Mouse (Mus musculus): Measurements from ENCODE around the gene Wbp11. TPM values are rescaled to one million over a fixed set of nuclear protein-coding genes. Genes with fewer than 3 reads are reported as not detected.

The Wbp11 gene
- polyA plus RNA-seq, 1 experiment: 28.3 TPM

DNA sequence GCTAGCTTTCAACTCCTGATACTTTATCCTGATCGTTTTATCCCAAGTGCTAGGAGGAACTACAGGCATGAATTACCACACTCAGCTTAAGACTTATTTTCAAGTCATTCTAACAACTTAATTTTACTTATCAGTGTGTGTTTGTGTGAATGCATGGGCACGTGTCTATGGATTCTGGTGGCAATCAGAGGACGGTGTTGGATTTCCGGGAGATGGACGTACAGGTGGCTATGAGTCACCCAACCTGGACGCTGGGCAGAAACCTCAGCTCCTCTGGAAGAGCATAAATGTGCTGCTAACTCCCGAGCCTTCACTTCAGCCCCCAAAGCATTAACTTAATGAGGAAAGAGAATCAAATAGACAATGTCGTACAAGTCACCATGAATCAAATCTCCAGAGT is 3.0 kb downstream of the Wbp11 start:
- H3K4me1 ChIP-seq (ENCODE audit: control insufficient read depth, insufficient read depth, low read length): peaks cover 4% of the 10 kb centered on the region
- no peak overlapping the region for H3K27ac ChIP-seq (ENCODE audit: insufficient read depth, low read depth, low read length)
- H3K4me3 ChIP-seq (ENCODE audit: insufficient read depth, low read depth, low read length): no peak overlapping the region
- peaks cover 5% of the 10 kb centered on the region; the same call in 1 of the 2 replicates for H3K36me3 ChIP-seq (ENCODE audit: control insufficient read depth, insufficient read depth, low read length)
- 84% methylated on average over 8 of the region's 8 CpGs for WGBS
- TF ChIP-seq CTCF (conservative IDR thresholded peaks at IDR 0.05; ENCODE audit: insufficient read depth, insufficient read length, low read depth, low read length): no peak
- TF ChIP-seq POLR2A (IDR thresholded peaks at IDR 0.05; ENCODE audit: low read depth, low read length): no peak
- H3K27me3 ChIP-seq (replicated peaks; ENCODE audit: control insufficient read depth, insufficient read depth, low read length): no peaks in the 10 kb centered on the region
- DNase-seq: no peak

DNA sequence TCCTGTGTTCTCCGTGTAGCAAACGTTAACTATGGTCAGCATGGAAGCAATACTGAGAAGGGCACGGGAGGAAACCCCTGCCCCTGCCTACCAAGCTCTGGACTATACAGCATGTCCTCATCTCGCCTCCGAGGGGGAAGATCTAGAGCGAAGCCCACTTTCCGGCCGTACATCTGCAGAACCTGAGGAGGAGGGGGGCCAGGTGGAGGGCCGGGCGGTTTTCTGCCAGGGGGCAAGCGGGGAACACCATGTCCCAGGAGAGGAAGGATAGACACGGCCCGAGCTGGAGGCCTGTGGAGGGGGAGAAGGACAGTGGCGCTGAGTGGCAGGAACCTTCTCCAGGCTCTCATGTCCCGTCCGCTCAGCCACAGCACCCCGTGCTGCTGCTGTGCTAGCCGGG is 6.9 kb downstream of the Wbp11 start:
- Histone ChIP-seq H3K36me3 (ENCODE audit: control insufficient read depth, insufficient read depth, low read length) (peaks cover 6% of the 10 kb centered on the region), H3K27ac (ENCODE audit: insufficient read depth, low read depth, low read length) (no peak overlapping the region), H3K27me3 (replicated peaks; ENCODE audit: control insufficient read depth, insufficient read depth, low read length) (no peaks in the 10 kb centered on the region), H3K4me1 (ENCODE audit: control insufficient read depth, insufficient read depth, low read length) (no peaks in the 10 kb centered on the region), H3K4me3 (ENCODE audit: insufficient read depth, low read depth, low read length) (no peak overlapping the region)
- TF ChIP-seq CTCF (conservative IDR thresholded peaks at IDR 0.05; ENCODE audit: insufficient read depth, insufficient read length, low read depth, low read length) (no peak), POLR2A (IDR thresholded peaks at IDR 0.05; ENCODE audit: low read depth, low read length) (no peak)
- 93% methylated on average over 18 of the region's 18 CpGs for WGBS
- no peak for DNase-seq

DNA sequence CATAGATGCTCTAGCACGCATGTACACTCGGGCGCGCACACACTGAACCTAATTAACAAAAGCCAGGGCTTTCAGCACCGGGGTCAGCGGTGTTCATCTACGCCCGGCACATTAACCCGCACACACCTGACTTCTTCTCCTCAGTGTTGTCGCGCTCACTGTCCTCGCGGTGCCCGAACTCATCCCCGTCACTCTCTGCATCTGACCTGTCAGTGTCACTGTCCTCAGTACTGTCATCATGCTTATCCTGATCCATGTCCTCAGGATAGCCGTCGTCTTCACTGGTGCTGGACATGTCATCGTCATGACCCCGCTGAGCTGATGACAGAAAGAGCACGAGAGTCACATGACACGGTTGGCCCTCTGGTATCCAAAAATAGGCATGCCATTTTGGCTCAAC is 7.7 kb downstream of the Wbp11 start:
- no peaks in the 10 kb centered on the region for H3K27me3 ChIP-seq (replicated peaks; ENCODE audit: control insufficient read depth, insufficient read depth, low read length)
- no peak for TF ChIP-seq POLR2A (IDR thresholded peaks at IDR 0.05; ENCODE audit: low read depth, low read length)
- TF ChIP-seq CTCF (conservative IDR thresholded peaks at IDR 0.05; ENCODE audit: insufficient read depth, insufficient read length, low read depth, low read length): no peak
- WGBS: 95% methylated on average over 21 of the region's 21 CpGs
- peaks cover 9% of the 10 kb centered on the region for H3K36me3 ChIP-seq (ENCODE audit: control insufficient read depth, insufficient read depth, low read length)
- no peak overlapping the region for H3K4me3 ChIP-seq (ENCODE audit: insufficient read depth, low read depth, low read length)
- no peaks in the 10 kb centered on the region for H3K4me1 ChIP-seq (ENCODE audit: control insufficient read depth, insufficient read depth, low read length)
- no peak for DNase-seq
- H3K27ac ChIP-seq (ENCODE audit: insufficient read depth, low read depth, low read length): no peak overlapping the region

- DNase-seq: no peak
- Histone ChIP-seq H3K4me3 (ENCODE audit: insufficient read depth, low read depth, low read length) (no peak overlapping the region), H3K4me1 (ENCODE audit: control insufficient read depth, insufficient read depth, low read length) (no peaks in the 10 kb centered on the region), H3K27ac (ENCODE audit: insufficient read depth, low read depth, low read length) (no peak overlapping the region), H3K27me3 (replicated peaks; ENCODE audit: control insufficient read depth, insufficient read depth, low read length) (no peaks in the 10 kb centered on the region), H3K36me3 (ENCODE audit: control insufficient read depth, insufficient read depth, low read length) (peaks cover 6% of the 10 kb centered on the region)
- no peak for TF ChIP-seq POLR2A (IDR thresholded peaks at IDR 0.05; ENCODE audit: low read depth, low read length)
- TF ChIP-seq CTCF (conservative IDR thresholded peaks at IDR 0.05; ENCODE audit: insufficient read depth, insufficient read length, low read depth, low read length): no peak
- WGBS: 89% methylated on average over 3 of the region's 3 CpGs
Measured at GRCm38 (mm10) chr6:136817549-136817948, 10.5 kb downstream of the Wbp11 start.

DNA sequence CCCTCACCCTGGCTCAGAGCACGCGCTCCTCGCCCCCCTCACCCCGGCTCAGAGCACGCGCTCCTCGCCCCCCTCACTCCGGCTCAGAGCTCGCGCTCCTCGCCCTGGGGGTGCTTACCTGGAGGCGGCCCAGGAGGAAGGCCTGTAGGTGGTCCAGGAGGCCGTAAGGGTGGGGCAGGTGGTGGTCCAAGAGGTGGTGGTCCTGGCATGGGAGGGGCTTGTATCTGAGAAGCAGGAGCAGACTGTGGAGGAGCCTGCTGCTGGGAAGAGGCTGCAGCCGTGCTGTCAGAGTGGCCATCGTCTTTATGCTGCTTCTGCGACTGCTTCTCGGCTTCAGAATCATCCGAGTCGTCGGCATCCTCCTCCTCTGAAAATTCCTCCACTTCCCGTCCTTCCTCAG is 11.2 kb downstream of the Wbp11 start:
- H3K36me3 ChIP-seq (ENCODE audit: control insufficient read depth, insufficient read depth, low read length): peaks cover 6% of the 10 kb centered on the region
- 93% methylated on average over 21 of the region's 21 CpGs for WGBS

GRCm38 (mm10) chr6:136815381-136815780 is 12.7 kb downstream of the Wbp11 start:
- Histone ChIP-seq H3K4me3 (ENCODE audit: insufficient read depth, low read depth, low read length) (no peak overlapping the region), H3K4me1 (ENCODE audit: control insufficient read depth, insufficient read depth, low read length) (peaks cover 13% of the 10 kb centered on the region; the same call in 1 of the 2 replicates), H3K36me3 (ENCODE audit: control insufficient read depth, insufficient read depth, low read length) (peaks cover 6% of the 10 kb centered on the region), H3K27ac (ENCODE audit: insufficient read depth, low read depth, low read length) (no peak overlapping the region), H3K27me3 (replicated peaks; ENCODE audit: control insufficient read depth, insufficient read depth, low read length) (no peaks in the 10 kb centered on the region)
- no peak for DNase-seq
- WGBS: 91% methylated on average over 7 of the region's 7 CpGs
- no peak for TF ChIP-seq CTCF (conservative IDR thresholded peaks at IDR 0.05; ENCODE audit: insufficient read depth, insufficient read length, low read depth, low read length)
- TF ChIP-seq POLR2A (IDR thresholded peaks at IDR 0.05; ENCODE audit: low read depth, low read length): no peak

More for the DNA sequence above, 11.2 kb downstream of the Wbp11 start:
- Histone ChIP-seq H3K4me1 (ENCODE audit: control insufficient read depth, insufficient read depth, low read length) (peaks cover 6% of the 10 kb centered on the region; the same call in 1 of the 2 replicates), H3K4me3 (ENCODE audit: insufficient read depth, low read depth, low read length) (no peak overlapping the region), H3K27ac (ENCODE audit: insufficient read depth, low read depth, low read length) (no peak overlapping the region), H3K27me3 (replicated peaks; ENCODE audit: control insufficient read depth, insufficient read depth, low read length) (no peaks in the 10 kb centered on the region)
- TF ChIP-seq CTCF (conservative IDR thresholded peaks at IDR 0.05; ENCODE audit: insufficient read depth, insufficient read length, low read depth, low read length): no peak
- no peak for TF ChIP-seq POLR2A (IDR thresholded peaks at IDR 0.05; ENCODE audit: low read depth, low read length)
- no peak for DNase-seq

DNA sequence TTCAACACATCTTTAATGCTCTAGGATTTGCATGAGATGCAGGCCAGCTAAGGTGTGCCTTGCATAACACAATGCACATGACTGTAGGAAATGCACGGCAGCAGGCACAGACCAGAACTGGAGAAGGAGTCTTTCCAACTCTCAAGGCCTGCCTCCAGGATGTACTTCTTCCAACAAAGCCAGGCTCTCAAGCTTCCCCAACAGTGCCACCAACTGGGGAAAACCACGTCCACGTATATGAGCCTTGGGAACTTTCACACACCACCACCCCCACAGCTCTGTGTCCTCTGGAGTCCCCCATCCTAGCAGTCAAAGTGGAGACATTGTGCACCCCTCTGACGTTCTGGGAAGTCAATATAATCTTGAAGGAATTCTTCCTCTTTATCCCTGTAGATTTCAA is 14.9 kb downstream of the Wbp11 start:
- TF ChIP-seq POLR2A (IDR thresholded peaks at IDR 0.05; ENCODE audit: low read depth, low read length) (no peak), CTCF (conservative IDR thresholded peaks at IDR 0.05; ENCODE audit: insufficient read depth, insufficient read length, low read depth, low read length) (peak; percentile 31; the same call in 1 of the 2 replicates)
- H3K36me3 ChIP-seq (ENCODE audit: control insufficient read depth, insufficient read depth, low read length): peaks cover 6% of the 10 kb centered on the region

More for the DNA sequence above, 14.9 kb downstream of the Wbp11 start:
- WGBS: 21% methylated on average over 4 of the region's 4 CpGs
- no peak for DNase-seq
- Histone ChIP-seq H3K27me3 (replicated peaks; ENCODE audit: control insufficient read depth, insufficient read depth, low read length) (no peaks in the 10 kb centered on the region), H3K4me1 (ENCODE audit: control insufficient read depth, insufficient read depth, low read length) (peaks cover 20% of the 10 kb centered on the region; the same call in 1 of the 2 replicates), H3K27ac (ENCODE audit: insufficient read depth, low read depth, low read length) (no peak overlapping the region), H3K4me3 (ENCODE audit: insufficient read depth, low read depth, low read length) (no peak overlapping the region)

All from kidney, adult 2 months (tissue).